Mouse (Mus musculus) stomach, embryonic 14.5 days (tissue): ENCODE measurements at regions not wholly inside any gene's neighbourhood (a gene's known extent, or its start where the extent isn't known, plus 50 kb on each side); places are given as distances from the start of the nearest gene placed in this dataset.

Experiments used
- ATAC-seq: fragments of 200-750 bp; cut with Nextera tagmentation; 2 replicates; pipeline ENCODE4 v1.8.0; 2017; ENCODE audit warnings: low read depth, moderate TSS enrichment; ENCODE audit not compliant: insufficient number of reproducible peaks, insufficient read depth, low FRiP score
- H3K27ac ChIP-seq: fragments of 300-500 bp; sonication (generic); 2 replicates; pipeline ENCODE4 v1.5.1; 2014; ENCODE audit warnings: mild to moderate bottlenecking, low read length, moderate library complexity, mixed read lengths
- H3K27me3 ChIP-seq: fragments of 300-500 bp; sonication (generic); 2 replicates; pipeline ENCODE4 v1.6.1; 2014; ENCODE audit warnings: low read length, control low read depth, mixed read lengths; ENCODE audit not compliant: control insufficient read depth, insufficient read depth
- H3K36me3 ChIP-seq: fragments of 300-500 bp; sonication (generic); 2 replicates; pipeline ENCODE4 v1.6.1; 2014; ENCODE audit warnings: mild to moderate bottlenecking, control low read depth, low read length, moderate library complexity, mixed read lengths; ENCODE audit not compliant: control insufficient read depth, insufficient read depth
- H3K4me1 ChIP-seq: fragments of 300-500 bp; sonication (generic); 2 replicates; pipeline ENCODE4 v1.6.1; 2014; ENCODE audit warnings: low read length, control low read depth, mixed read lengths; ENCODE audit not compliant: control insufficient read depth, insufficient read depth
- H3K4me2 ChIP-seq: fragments of 300-500 bp; sonication (generic); replicated peaks from 2 replicates; pipeline ENCODE4 v1.6.1; 2014; ENCODE audit warnings: low read depth, low read length, control low read depth
- H3K4me3 ChIP-seq: fragments of 300-500 bp; sonication (generic); 2 replicates; pipeline ENCODE4 v1.5.1; 2014; ENCODE audit warnings: low read depth, low read length, control low read depth
- H3K9ac ChIP-seq: fragments of 300-500 bp; sonication (generic); replicated peaks from 2 replicates; pipeline ENCODE4 v1.6.1; 2014; ENCODE audit warnings: low read depth, mild to moderate bottlenecking, control low read depth, low read length, moderate library complexity, mixed read lengths
- H3K9me3 ChIP-seq: fragments of 300-500 bp; sonication (generic); 2 replicates; pipeline ENCODE4 v1.6.1; 2016; ENCODE audit warnings: low read depth, low read length, control low read depth; ENCODE audit not compliant: control insufficient read depth
- WGBS: fragments of 180-500 bp; shearing (Covaris S2); extraction: QIAGEN DNeasy Blood & Tissue Kit; methylation state at CpG from one replicate; pipeline ENCODE4 v1.1.7; 2014; 5-methylcytosine and 5-hydroxymethylcytosine counted together

GRCm38 (mm10) chr16:24043779-24044178 is 55.1 kb upstream of the Bcl6 start:
- Histone ChIP-seq H3K4me2 (no peak overlapping the region), H3K4me1 (no peaks in the 10 kb centered on the region), H3K9me3 (no peaks in the 10 kb centered on the region), H3K27ac (no peak overlapping the region), H3K4me3 (no peak overlapping the region), H3K9ac (no peak overlapping the region), H3K27me3 (no peaks in the 10 kb centered on the region), H3K36me3 (no peaks in the 10 kb centered on the region)
- WGBS, result 81% methylated on average over 4 of the region's 4 CpGs
- no peak for ATAC-seq

- WGBS, result 97% methylated on average over 3 of the region's 3 CpGs
- Histone ChIP-seq H3K27ac (no peak overlapping the region), H3K4me2 (no peak overlapping the region), H3K9ac (no peak overlapping the region), H3K4me3 (no peak overlapping the region), H3K36me3 (no peaks in the 10 kb centered on the region), H3K4me1 (no peaks in the 10 kb centered on the region), H3K27me3 (no peaks in the 10 kb centered on the region), H3K9me3 (no peaks in the 10 kb centered on the region)
- no peak for ATAC-seq
Observed at GRCm38 (mm10) chr16:24042977-24043376, 54.3 kb upstream of the Bcl6 start.

- ATAC-seq, result no peak
- 80% methylated on average over 2 of the region's 2 CpGs for WGBS
Observed at GRCm38 (mm10) chr16:24042216-24042615, 53.6 kb upstream of the Bcl6 start.

GRCm38 (mm10) chr16:24041403-24041802 is 52.8 kb upstream of the Bcl6 start:
- Histone ChIP-seq H3K4me1 (no peaks in the 10 kb centered on the region), H3K9me3 (no peaks in the 10 kb centered on the region), H3K36me3 (no peaks in the 10 kb centered on the region), H3K4me3 (no peak overlapping the region), H3K4me2 (no peak overlapping the region), H3K9ac (no peak overlapping the region), H3K27ac (no peak overlapping the region), H3K27me3 (no peaks in the 10 kb centered on the region)
- no peak for ATAC-seq
- WGBS, result 84% methylated on average over 2 of the region's 2 CpGs

More at GRCm38 (mm10) chr16:24042216-24042615, 53.6 kb upstream of the Bcl6 start:
- Histone ChIP-seq H3K9me3 (no peaks in the 10 kb centered on the region), H3K9ac (no peak overlapping the region), H3K27me3 (no peaks in the 10 kb centered on the region), H3K36me3 (no peaks in the 10 kb centered on the region), H3K4me1 (no peaks in the 10 kb centered on the region), H3K27ac (no peak overlapping the region), H3K4me2 (no peak overlapping the region), H3K4me3 (no peak overlapping the region)

- no peak overlapping the region for H3K27ac ChIP-seq
- no peak overlapping the region for H3K9ac ChIP-seq
- no peaks in the 10 kb centered on the region for H3K4me1 ChIP-seq
- H3K4me3 ChIP-seq, result no peak overlapping the region
- no peaks in the 10 kb centered on the region for H3K27me3 ChIP-seq
- no peak overlapping the region for H3K4me2 ChIP-seq
- no peaks in the 10 kb centered on the region for H3K36me3 ChIP-seq
- no peak for ATAC-seq
- no peaks in the 10 kb centered on the region for H3K9me3 ChIP-seq
- 87% methylated on average over 4 of the region's 4 CpGs for WGBS
Observed at GRCm38 (mm10) chr16:24039765-24040164, 51.1 kb upstream of the Bcl6 start.
